Mouse (Mus musculus) liver, embryonic 12.5 days (tissue): ENCODE data around the gene Vapb. TPM values are rescaled to one million over a fixed set of nuclear protein-coding genes. Genes with fewer than 3 reads are reported as not detected.

Source experiments
- ATAC-seq: fragments of 200-750 bp; cut with Nextera tagmentation; 2 replicates; pipeline ENCODE4 v1.8.0; 2017; ENCODE audit warnings: moderate number of reproducible peaks, mild to moderate bottlenecking, moderate library complexity
- H3K27ac ChIP-seq: fragments of 300-500 bp; sonication (generic); 2 replicates; pipeline ENCODE4 v1.5.1; 2016; ENCODE audit warnings: mild to moderate bottlenecking
- H3K27me3 ChIP-seq: fragments of 300-500 bp; sonication (generic); replicated peaks from 2 replicates; pipeline ENCODE4 v1.6.1; 2016; ENCODE audit warnings: mild to moderate bottlenecking, moderate library complexity
- H3K36me3 ChIP-seq: fragments of 300-500 bp; sonication (generic); 2 replicates; pipeline ENCODE4 v1.6.1; 2016; ENCODE audit warnings: mild to moderate bottlenecking, moderate library complexity
- H3K4me1 ChIP-seq: fragments of 300-500 bp; sonication (generic); 2 replicates; pipeline ENCODE4 v1.6.1; 2016
- H3K4me2 ChIP-seq: fragments of 300-500 bp; sonication (generic); 2 replicates; pipeline ENCODE4 v1.6.1; 2016; ENCODE audit warnings: mild to moderate bottlenecking, moderate library complexity
- H3K4me3 ChIP-seq: fragments of 300-500 bp; sonication (generic); 2 replicates; pipeline ENCODE4 v1.5.1; 2016; ENCODE audit warnings: mild to moderate bottlenecking, moderate library complexity
- H3K9ac ChIP-seq: fragments of 300-500 bp; sonication (generic); 2 replicates; pipeline ENCODE4 v1.6.1; 2016; ENCODE audit warnings: mild to moderate bottlenecking, moderate library complexity
- H3K9me3 ChIP-seq: fragments of 300-500 bp; sonication (generic); replicated peaks from 2 replicates; pipeline ENCODE4 v1.6.1; 2016; ENCODE audit warnings: mild to moderate bottlenecking, moderate library complexity
- WGBS: fragments of 180-500 bp; shearing (Covaris S2); methylation state at CpG from one replicate; pipeline ENCODE4 v1.1.7; 2016; ENCODE audit not compliant: insufficient replicate concordance; 5-methylcytosine and 5-hydroxymethylcytosine counted together
- polyA plus RNA-seq: library from polyadenylated mRNA; unstranded; fragments of >200 nt; fragmentation: Nextera tagmentation; extraction: Ambion mirVana; gene quantifications from 2 replicates; pipeline ENCODE4 v1.2.1, GENCODE M21; 2016

Gene Vapb
- polyA plus RNA-seq, 1 experiment from 2014 or later: 8.9 TPM

DNA sequence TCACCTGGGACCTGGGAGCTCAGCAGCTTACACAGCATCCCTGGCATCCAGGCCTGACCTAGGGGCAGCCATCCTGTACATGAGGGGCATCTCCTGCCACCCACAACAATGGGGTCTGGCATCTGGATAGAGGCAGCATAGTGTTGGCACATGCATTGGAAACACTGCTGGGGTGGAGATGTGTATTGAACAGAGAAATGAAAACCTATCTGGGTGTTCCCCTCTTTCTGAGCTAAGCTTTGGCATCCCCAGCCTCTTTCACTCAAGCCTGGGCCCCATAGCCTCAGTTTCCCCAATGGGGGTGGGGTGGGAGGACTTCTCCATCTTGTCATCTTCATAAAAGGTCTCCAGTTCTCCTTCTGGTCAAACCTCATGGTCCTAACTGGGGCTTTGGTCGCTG lies 62.2 kb downstream of the Vapb start:
- Histone ChIP-seq H3K4me2 (no peak overlapping the region), H3K27ac (no peak overlapping the region), H3K27me3 (no peaks in the 10 kb centered on the region), H3K36me3 (no peaks in the 10 kb centered on the region), H3K4me1 (peaks cover 2% of the 10 kb centered on the region; the same call in 1 of the 2 replicates), H3K9ac (no peak overlapping the region), H3K9me3 (no peaks in the 10 kb centered on the region), H3K4me3 (no peak overlapping the region)
- 75% methylated on average over 1 of the region's 1 CpGs for WGBS
- ATAC-seq: no peak

DNA sequence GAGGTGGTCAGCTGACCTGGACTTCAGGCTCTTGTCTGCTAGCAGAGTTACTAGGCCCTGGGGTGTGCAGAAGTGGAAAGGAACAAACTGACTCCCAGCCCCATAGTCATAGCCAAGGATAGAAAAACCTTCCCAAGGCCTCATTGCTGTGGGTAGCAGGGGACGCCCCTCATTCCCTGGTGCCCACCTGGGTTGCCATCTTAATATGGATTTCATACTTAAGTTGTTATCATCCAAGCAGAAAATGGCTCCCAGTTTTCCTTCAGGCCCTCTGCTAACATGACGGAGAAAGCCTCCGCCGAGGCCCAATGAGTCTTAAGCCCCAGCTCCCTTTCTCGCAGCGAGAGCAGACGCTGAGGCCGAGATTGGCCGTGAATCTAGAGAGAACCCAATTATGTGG lies 63.3 kb downstream of the Vapb start:
- no peaks in the 10 kb centered on the region for H3K36me3 ChIP-seq
- H3K4me1 ChIP-seq: no peaks in the 10 kb centered on the region
- H3K4me3 ChIP-seq: no peak overlapping the region
- H3K9me3 ChIP-seq: no peaks in the 10 kb centered on the region
- no peak overlapping the region for H3K9ac ChIP-seq
- H3K4me2 ChIP-seq: no peak overlapping the region
- 80% methylated on average over 9 of the region's 9 CpGs for WGBS
- H3K27me3 ChIP-seq: no peaks in the 10 kb centered on the region
- no peak overlapping the region for H3K27ac ChIP-seq
- ATAC-seq: no peak

DNA sequence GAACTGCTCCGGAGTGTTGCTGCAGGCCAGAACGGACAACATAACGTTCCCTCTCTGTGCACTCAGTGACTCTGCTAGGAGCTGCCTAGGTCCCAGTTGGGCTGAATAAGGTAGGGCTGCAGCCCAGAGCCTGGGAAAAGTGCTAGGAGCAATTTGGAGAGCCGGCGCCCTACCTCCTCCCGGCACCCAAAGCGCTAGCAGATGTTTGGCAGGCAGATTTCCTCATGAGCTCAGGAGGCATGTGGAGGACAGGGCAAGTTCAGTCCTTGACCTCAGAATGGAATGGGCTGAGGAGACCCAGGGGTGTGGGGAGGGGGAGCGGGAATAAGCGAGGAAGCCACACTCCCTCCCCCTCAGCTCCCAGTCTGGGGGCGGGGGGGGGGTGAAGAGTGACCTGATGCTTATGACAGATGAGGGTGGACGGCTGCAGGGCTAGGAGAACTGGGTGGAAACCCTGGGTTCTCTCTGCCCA lies 64.1 kb downstream of the Vapb start:
- Histone ChIP-seq H3K9ac (no peak overlapping the region), H3K36me3 (no peaks in the 10 kb centered on the region), H3K9me3 (no peaks in the 10 kb centered on the region), H3K27me3 (no peaks in the 10 kb centered on the region), H3K27ac (no peak overlapping the region), H3K4me2 (no peak overlapping the region), H3K4me3 (no peak overlapping the region), H3K4me1 (no peaks in the 10 kb centered on the region)
- WGBS: 63% methylated on average over 11 of the region's 11 CpGs
- no peak for ATAC-seq

DNA sequence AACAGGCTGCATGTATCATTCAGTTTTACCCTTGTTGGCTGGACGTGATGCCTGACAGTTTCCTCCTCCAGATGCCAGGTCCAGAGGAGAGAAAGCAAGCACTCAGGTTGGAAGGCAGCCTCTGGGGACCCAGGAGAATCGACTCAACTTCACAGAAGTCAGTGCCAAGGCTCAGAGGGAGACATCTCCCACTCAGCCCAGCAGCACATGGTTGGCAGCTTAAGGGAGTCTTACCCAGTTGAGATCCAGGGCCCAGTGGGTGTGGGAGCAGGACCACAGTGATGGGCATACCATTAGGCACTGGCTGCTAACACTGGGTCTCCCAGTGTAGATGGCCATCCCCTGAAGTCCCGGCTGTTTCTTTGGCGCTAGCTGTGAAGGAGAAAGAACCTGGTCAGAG lies 64.9 kb downstream of the Vapb start:
- H3K4me2 ChIP-seq: no peak overlapping the region
- no peaks in the 10 kb centered on the region for H3K36me3 ChIP-seq
- H3K4me3 ChIP-seq: no peak overlapping the region
- H3K9me3 ChIP-seq: no peaks in the 10 kb centered on the region
- no peaks in the 10 kb centered on the region for H3K4me1 ChIP-seq
- WGBS: 63% methylated on average over 4 of the region's 4 CpGs
- H3K27me3 ChIP-seq: no peaks in the 10 kb centered on the region
- ATAC-seq: no peak
- no peak overlapping the region for H3K27ac ChIP-seq
- H3K9ac ChIP-seq: no peak overlapping the region

DNA sequence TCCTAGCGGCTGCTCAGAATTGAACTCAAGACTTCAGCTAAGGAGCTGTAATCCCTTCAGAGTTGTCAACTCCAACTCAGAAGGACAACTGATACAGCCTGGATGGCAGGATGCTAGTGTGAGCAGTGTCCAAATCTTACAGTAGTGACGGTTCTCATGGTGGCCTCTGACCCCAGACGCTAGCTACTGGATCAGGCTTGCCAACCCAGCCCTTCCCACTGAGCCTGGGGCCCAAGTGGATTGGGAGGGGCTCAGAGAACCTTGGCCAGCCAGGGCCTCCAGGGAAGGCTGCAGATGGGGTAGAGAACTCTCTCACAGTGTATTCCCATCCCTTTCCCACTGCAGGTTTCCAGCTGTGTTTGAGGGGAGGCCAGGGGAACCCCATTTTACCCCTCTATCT lies 65.6 kb downstream of the Vapb start:
- H3K4me3 ChIP-seq: no peak overlapping the region
- no peak overlapping the region for H3K4me2 ChIP-seq
- no peaks in the 10 kb centered on the region for H3K4me1 ChIP-seq
- no peaks in the 10 kb centered on the region for H3K9me3 ChIP-seq
- 71% methylated on average over 3 of the region's 3 CpGs for WGBS
- H3K9ac ChIP-seq: no peak overlapping the region
- no peak for ATAC-seq
- H3K27ac ChIP-seq: no peak overlapping the region
- H3K27me3 ChIP-seq: no peaks in the 10 kb centered on the region
- no peaks in the 10 kb centered on the region for H3K36me3 ChIP-seq

DNA sequence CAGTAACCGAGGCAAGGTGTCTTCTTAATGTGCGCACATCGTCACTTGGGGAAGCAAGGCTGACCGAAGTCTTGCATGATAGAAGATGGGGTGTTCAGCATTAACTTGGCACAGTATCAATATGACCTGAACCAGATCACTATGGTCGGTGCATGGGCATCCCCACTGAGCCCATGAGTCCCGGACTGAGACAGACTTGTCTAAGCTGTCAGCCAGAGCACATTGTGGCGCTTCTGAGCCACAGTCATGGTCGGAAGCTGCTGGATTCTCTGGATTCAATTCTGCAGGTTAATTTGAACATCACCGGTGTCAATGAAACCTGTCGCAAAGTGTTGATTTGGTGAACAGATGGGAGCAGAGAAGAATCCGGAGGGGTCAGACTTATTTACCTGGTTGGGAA lies 66.5 kb downstream of the Vapb start:
- H3K36me3 ChIP-seq: no peaks in the 10 kb centered on the region
- WGBS: 85% methylated on average over 11 of the region's 11 CpGs

DNA sequence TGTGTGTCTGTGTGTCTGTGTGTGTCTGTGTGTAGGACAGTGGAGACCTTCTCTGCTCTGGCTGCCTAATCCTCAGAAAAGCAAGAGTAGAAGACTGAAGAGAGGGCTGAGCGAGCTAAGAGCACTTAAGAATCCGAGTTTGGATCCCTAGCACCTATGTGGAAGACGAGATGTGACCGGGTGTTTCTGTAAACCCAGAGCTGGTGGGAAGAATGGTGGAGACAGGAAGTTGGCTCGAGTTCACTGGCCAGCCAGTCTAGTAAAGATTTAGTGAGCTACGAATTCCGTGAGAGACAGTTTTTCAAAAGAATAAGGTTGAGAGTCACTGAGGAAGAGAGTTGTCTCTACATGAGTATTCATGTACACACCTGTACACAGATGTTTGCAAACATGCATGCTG lies 69.3 kb downstream of the Vapb start:
- Histone ChIP-seq H3K36me3 (no peaks in the 10 kb centered on the region), H3K4me2 (no peak overlapping the region), H3K9me3 (no peaks in the 10 kb centered on the region), H3K27me3 (no peaks in the 10 kb centered on the region), H3K9ac (no peak overlapping the region), H3K4me3 (no peak overlapping the region), H3K27ac (no peak overlapping the region), H3K4me1 (no peaks in the 10 kb centered on the region)
- ATAC-seq: no peak
- WGBS: 60% methylated on average over 7 of the region's 7 CpGs

More for the DNA sequence above, 66.5 kb downstream of the Vapb start:
- no peak for ATAC-seq
- no peaks in the 10 kb centered on the region for H3K27me3 ChIP-seq
- H3K4me3 ChIP-seq: no peak overlapping the region
- H3K4me1 ChIP-seq: no peaks in the 10 kb centered on the region
- H3K27ac ChIP-seq: no peak overlapping the region
- H3K9me3 ChIP-seq: no peaks in the 10 kb centered on the region
- H3K9ac ChIP-seq: no peak overlapping the region
- no peak overlapping the region for H3K4me2 ChIP-seq

DNA sequence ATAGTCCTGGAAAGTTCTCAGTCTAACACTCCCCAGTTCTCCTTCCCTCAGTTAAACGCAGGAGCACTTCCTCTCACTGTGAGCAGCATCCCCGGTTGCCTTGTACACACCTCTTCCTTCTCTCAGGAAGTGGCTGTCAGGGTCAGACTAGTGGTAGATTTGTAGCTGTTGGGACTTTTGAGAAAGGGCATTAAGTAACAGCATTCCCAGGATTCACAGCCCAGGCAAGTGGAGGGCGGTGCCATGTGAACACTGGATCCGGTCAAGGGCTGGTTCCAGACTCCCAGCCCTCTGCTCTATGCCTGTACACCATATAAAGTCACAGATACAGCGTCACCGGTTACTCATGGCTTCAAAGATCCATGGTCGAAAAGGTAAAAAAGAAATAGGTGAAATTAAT lies 71.6 kb downstream of the Vapb start:
- Histone ChIP-seq H3K4me3 (no peak overlapping the region), H3K27ac (no peak overlapping the region), H3K9me3 (no peaks in the 10 kb centered on the region), H3K4me2 (no peak overlapping the region), H3K36me3 (no peaks in the 10 kb centered on the region), H3K4me1 (no peaks in the 10 kb centered on the region), H3K9ac (no peak overlapping the region), H3K27me3 (no peaks in the 10 kb centered on the region)
- no peak for ATAC-seq
- WGBS: 54% methylated on average over 7 of the region's 7 CpGs

DNA sequence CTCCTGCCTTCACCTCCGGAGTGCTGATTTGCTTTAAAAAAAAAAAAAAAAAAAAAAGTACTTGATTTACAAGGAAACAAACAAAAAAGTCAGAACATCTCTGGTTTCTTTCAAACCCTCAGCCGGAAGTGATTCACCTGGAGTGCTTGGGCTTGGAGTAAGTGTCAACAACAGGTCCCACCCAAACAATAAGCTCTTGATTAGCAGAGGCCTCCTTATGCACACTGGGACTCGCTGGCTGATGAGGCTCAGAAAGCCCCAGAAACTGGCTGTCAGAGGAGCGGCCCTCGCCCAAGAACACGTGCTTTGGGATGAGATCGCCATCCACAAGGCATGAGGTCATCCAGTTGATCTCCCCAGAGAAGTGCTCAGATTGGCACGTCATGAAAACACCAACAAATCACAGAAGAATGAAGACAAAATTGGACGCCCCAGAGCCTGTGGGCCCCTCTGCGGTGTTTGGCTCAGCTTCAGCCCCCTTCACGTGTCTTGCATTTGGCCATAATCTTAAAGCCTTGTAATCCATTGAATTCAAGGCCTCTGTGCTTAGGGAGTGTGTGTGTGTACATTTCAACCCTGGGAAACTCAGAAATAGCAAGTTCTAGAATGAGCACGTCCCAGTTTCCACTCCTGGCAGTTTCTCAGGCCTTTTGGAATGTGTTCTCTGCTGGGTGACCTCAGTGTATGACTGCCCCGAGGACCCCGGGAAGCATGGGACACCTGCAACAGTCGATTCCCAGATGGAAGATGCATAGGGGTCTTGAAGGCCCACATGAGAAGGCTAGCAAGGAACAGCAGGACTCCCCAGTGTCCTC lies 72.9 kb downstream of the Vapb start:
- Histone ChIP-seq H3K9ac (no peak overlapping the region), H3K36me3 (no peaks in the 10 kb centered on the region), H3K4me3 (no peak overlapping the region), H3K4me2 (no peak overlapping the region), H3K4me1 (no peaks in the 10 kb centered on the region), H3K9me3 (no peaks in the 10 kb centered on the region), H3K27me3 (no peaks in the 10 kb centered on the region), H3K27ac (no peak overlapping the region)
- 71% methylated on average over 15 of the region's 15 CpGs for WGBS
- ATAC-seq: no peak

DNA sequence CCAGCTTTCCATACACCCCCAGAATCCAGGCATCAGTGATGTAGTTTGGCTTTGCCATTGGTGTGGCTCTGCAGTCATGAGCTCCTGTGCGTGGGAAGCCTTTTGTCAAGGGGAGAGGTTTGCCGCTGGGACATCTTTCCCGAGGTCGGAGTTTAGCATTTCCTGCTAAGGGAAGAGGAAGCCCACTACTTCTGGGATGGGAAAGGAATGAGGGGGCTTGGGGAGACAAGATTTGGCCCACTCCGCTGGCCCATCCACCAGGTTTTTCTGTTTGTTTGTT lies 73.5 kb downstream of the Vapb start:
- Histone ChIP-seq H3K9ac (no peak overlapping the region), H3K27ac (no peak overlapping the region), H3K36me3 (no peaks in the 10 kb centered on the region), H3K4me1 (no peaks in the 10 kb centered on the region), H3K4me3 (no peak overlapping the region), H3K27me3 (no peaks in the 10 kb centered on the region), H3K9me3 (no peaks in the 10 kb centered on the region), H3K4me2 (no peak overlapping the region)
- no peak for ATAC-seq
- 67% methylated on average over 5 of the region's 5 CpGs for WGBS

DNA sequence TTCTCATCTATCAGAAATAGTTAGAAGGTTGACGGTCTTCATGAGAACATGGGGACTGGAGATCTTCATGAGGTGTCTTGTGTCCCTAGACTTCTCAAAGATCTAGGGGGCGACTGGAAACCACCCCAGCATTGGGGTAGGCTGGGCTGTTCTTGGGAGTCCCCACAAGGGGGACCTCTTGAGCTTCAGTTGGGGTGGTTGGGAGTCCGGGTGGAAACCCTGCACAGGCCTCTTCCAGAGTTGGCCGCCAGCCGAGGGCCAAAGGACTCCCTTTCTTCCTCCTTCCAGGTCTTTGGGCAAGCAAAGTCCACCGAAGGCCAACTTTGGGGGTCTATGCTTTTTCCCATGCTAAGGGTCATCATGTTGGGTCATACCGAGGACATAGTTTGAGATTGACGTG lies 74.5 kb downstream of the Vapb start:
- 60% methylated on average over 8 of the region's 8 CpGs for WGBS
- ATAC-seq: no peak

DNA sequence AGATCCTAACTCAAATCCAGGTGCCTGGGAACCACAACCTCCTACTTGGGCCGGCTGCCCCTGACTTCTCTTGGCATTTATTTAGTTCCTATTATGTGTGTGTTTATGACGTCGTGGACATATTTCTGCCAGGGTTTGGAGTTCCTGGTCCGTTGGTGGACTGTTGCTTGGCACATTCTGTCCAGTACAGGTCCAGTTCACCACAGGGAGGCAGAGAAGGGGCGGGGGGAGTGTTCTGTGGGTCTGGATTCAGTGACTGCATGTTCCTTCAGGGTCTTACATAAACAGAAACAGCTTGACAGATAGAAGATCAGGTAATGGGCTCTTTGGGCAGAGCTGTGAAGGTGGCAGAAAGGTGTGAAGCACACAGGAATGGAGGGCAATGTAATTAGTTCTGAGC lies 75.8 kb downstream of the Vapb start:
- no peaks in the 10 kb centered on the region for H3K27me3 ChIP-seq
- no peak overlapping the region for H3K27ac ChIP-seq
- no peaks in the 10 kb centered on the region for H3K36me3 ChIP-seq
- no peak overlapping the region for H3K9ac ChIP-seq
- 61% methylated on average over 5 of the region's 5 CpGs for WGBS
- H3K9me3 ChIP-seq: 0 out of 2 replicates have a peak, but pooled peaks cover 4% of the 10 kb centered on the region
- H3K4me2 ChIP-seq: no peak overlapping the region
- ATAC-seq: no peak
- H3K4me1 ChIP-seq: no peaks in the 10 kb centered on the region
- no peak overlapping the region for H3K4me3 ChIP-seq

More for the DNA sequence above, 74.5 kb downstream of the Vapb start:
- no peak overlapping the region for H3K9ac ChIP-seq
- H3K4me3 ChIP-seq: no peak overlapping the region
- H3K4me2 ChIP-seq: no peak overlapping the region
- H3K27me3 ChIP-seq: no peaks in the 10 kb centered on the region
- no peaks in the 10 kb centered on the region for H3K36me3 ChIP-seq
- H3K27ac ChIP-seq: no peak overlapping the region
- H3K4me1 ChIP-seq: no peaks in the 10 kb centered on the region
- 0 out of 2 replicates have a peak, but pooled peaks cover under 1% of the 10 kb centered on the region for H3K9me3 ChIP-seq

DNA sequence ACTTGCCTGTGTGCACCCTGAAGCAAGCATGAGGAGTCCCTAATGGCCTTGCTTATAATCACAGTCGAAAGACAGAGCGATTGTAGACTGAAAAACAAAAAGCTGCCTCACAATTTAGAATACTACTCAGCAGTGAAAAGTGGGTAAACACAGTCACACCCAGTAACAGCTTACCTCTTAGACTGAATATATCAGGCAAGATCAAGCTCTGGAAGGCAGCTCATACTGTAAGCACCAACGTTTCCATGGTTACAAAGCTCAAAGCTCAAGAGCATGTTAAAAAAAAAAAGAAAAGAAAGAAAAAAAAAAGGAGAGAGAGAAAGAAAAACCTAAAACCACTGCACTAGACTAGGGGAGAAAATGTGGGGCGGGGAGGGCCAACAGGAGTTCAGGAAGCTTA lies 89.0 kb downstream of the Vapb start:
- H3K4me1 ChIP-seq: no peaks in the 10 kb centered on the region
- no peak overlapping the region for H3K27ac ChIP-seq
- H3K9me3 ChIP-seq: no peaks in the 10 kb centered on the region
- H3K9ac ChIP-seq: no peak overlapping the region
- H3K4me2 ChIP-seq: no peak overlapping the region
- H3K27me3 ChIP-seq: no peaks in the 10 kb centered on the region
- no peaks in the 10 kb centered on the region for H3K36me3 ChIP-seq
- no peak for ATAC-seq
- 68% methylated on average over 4 of the region's 4 CpGs for WGBS
- H3K4me3 ChIP-seq: no peak overlapping the region
